Mouse (Mus musculus) A20 (cell line): ENCODE data around the gene Hsd17b10.
A peak's percentile ranks its signal among the peaks of the same experiment; 100 is the strongest.

ENCODE experiments used
- DNase-seq: peaks from one replicate; pipeline ENCODE4 v3.0.0-alpha.2; 2011; ENCODE audit warnings: low read depth, low spot score

The Hsd17b10 gene

GRCm38 (mm10) chrX:152001737-152002710 lies at the start of gene Hsd17b10:
Gene Hsd17b10 (plus strand): TSS chrX:152001845.
- DNase-seq = peak; percentile 81

- DNase-seq = no peak
These were observed 2.5 kb upstream of the Hsd17b10 start for GRCm38 (mm10) chrX:151999006-151999710.

- peak; percentile 16 for DNase-seq
These were observed 412 bp upstream of the Hsd17b10 start for GRCm38 (mm10) chrX:152001182-152001684.

GRCm38 (mm10) chrX:152002865-152003264 lies 1.2 kb downstream of the Hsd17b10 start:
- DNase-seq = peak; percentile 14

GRCm38 (mm10) chrX:152007863-152008262 lies 6.2 kb downstream of the Hsd17b10 start:
- DNase-seq = no peak

GRCm38 (mm10) chrX:152015752-152016150 lies 14.1 kb downstream of the Hsd17b10 start:
- DNase-seq = no peak

- DNase-seq = peak; percentile 94
These were observed 14.8 kb downstream of the Hsd17b10 start, which contains the start of the genes Ribc1 and Smc1a for GRCm38 (mm10) chrX:152016151-152017145. Gene Ribc1 (minus strand): TSS chrX:152016295. Gene Smc1a (plus strand): TSS chrX:152016428.

- no peak for DNase-seq
These were observed 15.5 kb downstream of the Hsd17b10 start for GRCm38 (mm10) chrX:152017186-152017585.

GRCm38 (mm10) chrX:152019294-152019693 lies 17.6 kb downstream of the Hsd17b10 start:
- no peak for DNase-seq

- no peak for DNase-seq
These were observed 38.2 kb downstream of the Hsd17b10 start for GRCm38 (mm10) chrX:152039865-152040264.

- DNase-seq = no peak
These were observed 45.6 kb downstream of the Hsd17b10 start for GRCm38 (mm10) chrX:152047230-152047629.

GRCm38 (mm10) chrX:152052546-152052945 lies 50.9 kb downstream of the Hsd17b10 start:
- DNase-seq = no peak
